Mouse (Mus musculus) liver, postnatal 0 days (tissue): ENCODE results near the gene Npffr2.

Experiments
- CTCF ChIP-seq: sonication (generic); IDR thresholded peaks from 2 replicates; pipeline ENCODE4 v1.5.1; 2016; ENCODE audit warnings: antibody characterized with exemption, low read depth
- EP300 ChIP-seq: IDR thresholded peaks from 2 replicates; pipeline ENCODE4 v1.6.1; 2016; ENCODE audit warnings: antibody characterized with exemption, low read depth, mild to moderate bottlenecking

DNA sequence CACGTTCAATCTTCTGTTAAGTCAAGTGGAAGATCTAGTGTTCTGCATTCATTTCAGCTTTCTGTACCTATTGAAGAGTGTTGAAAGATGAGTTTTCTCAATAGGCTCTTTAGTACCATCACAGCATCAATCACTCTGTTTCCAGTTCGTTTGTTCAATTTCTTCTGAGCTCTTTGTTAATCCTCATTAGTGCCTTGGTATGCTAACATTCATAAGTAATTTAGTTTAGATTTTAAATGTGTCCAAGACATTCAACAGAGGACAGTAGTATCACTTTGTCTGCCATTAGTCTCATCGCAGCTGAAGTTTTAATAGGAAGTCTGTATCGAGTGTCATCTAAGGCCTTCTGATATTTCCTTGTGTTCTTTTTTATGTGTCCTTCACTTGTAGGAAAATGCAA is 65.1 kb downstream of the Npffr2 start:
- no peak for TF ChIP-seq CTCF
- no peak for TF ChIP-seq EP300
